Mouse (Mus musculus) embryonic fibroblast, embryonic 13.5 days (primary cell): Measurements from ENCODE around the gene Tns1.

Experiments used
- CTCF ChIP-seq: IDR thresholded peaks from 2 replicates; pipeline ENCODE4 v1.5.1; 2011; ENCODE audit warnings: mild to moderate bottlenecking, control low read depth, low read length, moderate library complexity, borderline replicate concordance; ENCODE audit not compliant: insufficient read depth
- POLR2A ChIP-seq: IDR thresholded peaks from 2 replicates; pipeline ENCODE4 v1.6.1; 2011; ENCODE audit warnings: low read depth, mild to moderate bottlenecking, control low read depth, low read length, moderate library complexity

- TF ChIP-seq CTCF (no peak), POLR2A (no peak)
Measured at GRCm38 (mm10) chr1:74031771-74032609, 92.3 kb downstream of the Tns1 start.
